Mouse (Mus musculus): Measurements from ENCODE around the gene Map3k5.

- no peak for TF ChIP-seq GATA1 (IDR thresholded peaks at IDR 0.05; ENCODE audit: low read length)
- no peak for TF ChIP-seq TAL1 (IDR thresholded peaks at IDR 0.05; ENCODE audit: low read length)
Measured at GRCm38 (mm10) chr10:20101456-20101855, 167.2 kb downstream of the Map3k5 start.
